Mouse (Mus musculus) adrenal gland, postnatal 4 days (tissue): Measurements from ENCODE around the gene Pgap2. TPM values are rescaled to one million over a fixed set of nuclear protein-coding genes. Genes with fewer than 3 reads are reported as not detected.

Experiments
- DNase-seq, 2 experiments: peaks; one replicate each; pipeline ENCODE4 v3.0.0; 2021 to 2022; ENCODE audit warnings: low spot score in 2 of 2, mixed read lengths in 2 of 2
- total RNA-seq, 2 experiments: library from RNA; stranded (reverse); gene quantifications; 2 replicates each; pipeline ENCODE4 v1.2.3; 2021

Gene Pgap2
- total RNA-seq, 2 experiments from 2014 or later: 130 TPM

DNA sequence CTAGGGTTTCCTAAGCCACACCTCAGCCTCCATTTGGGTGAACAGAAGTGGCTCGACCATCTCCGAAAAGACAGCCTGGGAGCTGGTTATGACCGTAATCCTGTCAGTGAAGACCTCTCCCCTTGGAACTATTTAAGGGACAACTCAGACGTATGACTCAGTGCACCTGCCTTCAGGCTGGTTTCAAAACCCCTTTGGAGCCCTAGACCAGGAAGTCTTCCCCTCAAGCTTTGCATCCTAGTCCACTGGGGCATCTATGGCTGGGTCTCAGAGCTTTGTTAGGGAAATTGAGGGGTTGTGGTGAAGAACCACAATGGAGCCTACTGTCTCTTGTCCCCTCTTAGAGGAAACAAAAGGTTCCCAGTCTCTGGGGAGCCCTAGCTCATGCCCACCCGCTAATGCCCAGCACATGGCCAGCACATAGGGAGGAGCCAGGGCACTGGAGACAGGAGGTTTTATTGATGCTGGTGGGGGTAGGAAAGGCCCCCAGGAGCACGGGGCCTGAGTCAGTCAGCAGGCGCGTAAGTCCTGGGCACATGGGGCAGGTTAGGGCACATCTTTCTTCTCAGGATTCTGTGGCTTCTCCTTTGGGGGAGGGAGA is 28.8 kb downstream of the Pgap2 start:
- DNase-seq: no peak

DNA sequence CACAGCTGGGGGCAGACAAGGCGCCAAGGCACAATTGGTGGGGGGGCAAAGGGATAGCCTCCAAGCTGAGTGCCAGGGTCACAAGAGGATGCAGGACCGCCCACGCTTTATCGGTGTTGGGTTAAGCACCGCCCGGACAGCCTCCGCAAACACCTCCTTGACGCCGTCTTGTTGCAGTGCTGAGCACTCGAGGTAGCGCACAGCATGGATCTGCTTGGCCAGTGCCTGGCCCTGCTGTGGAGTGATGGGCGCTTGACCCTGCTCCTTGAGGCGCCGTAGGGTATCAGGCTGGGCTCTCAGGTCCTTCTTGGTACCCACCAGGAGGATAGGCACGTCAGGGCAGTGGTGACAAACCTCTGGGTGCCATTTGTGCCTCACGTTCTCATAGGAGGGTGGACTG is 29.6 kb downstream of the Pgap2 start:
- DNase-seq: no peak

GRCm38 (mm10) chr7:102242371-102242770 is 32.4 kb downstream of the Pgap2 start:
- no peak for DNase-seq

GRCm38 (mm10) chr7:102242917-102243316 is 32.9 kb downstream of the Pgap2 start:
- no peak for DNase-seq

DNA sequence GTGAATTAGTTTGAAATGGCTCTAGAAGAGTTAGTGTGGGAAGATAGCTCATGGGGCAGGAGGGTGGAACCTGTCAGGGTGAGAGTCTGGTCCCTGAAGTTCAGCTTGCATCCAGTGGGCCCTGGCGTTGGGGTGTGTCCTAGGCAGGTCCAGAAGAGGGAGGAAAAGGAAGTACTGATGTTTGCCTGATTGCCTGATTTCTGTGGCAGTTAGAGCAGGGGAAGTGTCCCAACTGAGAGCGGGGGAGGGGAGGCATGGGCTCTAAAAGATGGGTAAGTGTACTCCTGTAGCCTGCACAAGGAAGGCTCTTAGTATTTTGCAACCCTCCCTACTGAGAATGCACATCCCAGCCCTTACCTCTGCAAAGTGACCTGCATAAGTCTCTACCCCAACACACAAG is 33.9 kb downstream of the Pgap2 start:
- DNase-seq: no peak

DNA sequence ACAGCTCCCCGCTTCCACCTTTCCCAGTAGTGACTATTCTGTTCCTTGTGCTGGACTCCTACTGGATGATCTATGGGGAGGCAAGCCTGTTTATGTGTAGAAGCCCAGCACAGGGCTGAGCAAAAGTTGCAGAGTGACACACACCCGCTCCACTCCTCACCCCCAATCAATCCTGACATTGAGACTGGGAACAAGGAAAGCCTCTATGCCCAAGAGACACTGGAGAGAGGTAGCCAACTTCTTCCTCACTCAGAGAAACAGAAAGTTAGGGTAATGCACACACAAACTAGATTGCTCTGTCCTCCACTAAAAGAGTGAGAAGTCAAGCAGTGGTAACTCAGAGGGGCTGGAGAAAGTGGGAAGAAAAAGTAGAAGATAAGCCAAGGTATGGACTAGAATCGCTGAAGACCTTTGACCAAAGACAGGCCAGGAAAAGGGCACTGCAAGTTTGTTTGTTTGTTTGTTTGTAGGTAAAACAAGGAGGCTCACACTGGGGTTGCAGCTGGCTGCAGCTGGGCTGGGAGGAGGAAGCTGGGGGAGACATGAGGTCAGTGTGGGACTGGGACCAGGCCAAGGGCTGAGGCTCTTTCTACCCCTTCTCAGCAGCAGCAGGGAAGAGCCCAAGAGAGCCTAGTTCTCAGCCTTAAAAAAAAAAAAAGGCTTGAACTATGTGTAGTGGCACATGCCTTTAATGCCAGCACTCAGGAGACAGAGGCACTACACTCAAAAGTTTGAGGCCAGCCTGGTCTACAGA is 35.0 kb downstream of the Pgap2 start:
- DNase-seq: no peak

GRCm38 (mm10) chr7:102245775-102246174 is 35.8 kb downstream of the Pgap2 start:
- no peak for DNase-seq

DNA sequence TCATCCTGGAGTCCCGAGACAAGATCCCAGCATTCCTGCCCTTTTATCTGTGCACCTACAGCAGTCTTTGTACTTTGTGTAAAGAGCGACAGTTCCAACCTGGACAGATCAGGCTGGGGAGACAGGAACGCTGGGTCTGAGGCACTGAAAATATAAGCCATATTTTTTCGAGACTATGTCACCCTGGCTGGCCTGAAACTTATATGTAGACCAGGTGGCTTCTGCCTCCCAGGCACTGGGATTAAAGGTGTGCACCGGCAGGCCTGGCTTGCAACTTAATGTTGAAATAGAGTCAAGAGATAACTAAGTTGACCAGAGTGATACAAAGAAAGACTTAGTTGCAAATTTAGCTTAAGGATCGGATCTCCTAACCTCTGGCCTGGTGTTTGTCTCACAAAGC is 36.3 kb downstream of the Pgap2 start:
- DNase-seq: no peak

GRCm38 (mm10) chr7:102246956-102247797 is 37.2 kb downstream of the Pgap2 start:
- no peak for DNase-seq

GRCm38 (mm10) chr7:102248691-102249404 is 38.8 kb downstream of the Pgap2 start:
- DNase-seq: no peak

DNA sequence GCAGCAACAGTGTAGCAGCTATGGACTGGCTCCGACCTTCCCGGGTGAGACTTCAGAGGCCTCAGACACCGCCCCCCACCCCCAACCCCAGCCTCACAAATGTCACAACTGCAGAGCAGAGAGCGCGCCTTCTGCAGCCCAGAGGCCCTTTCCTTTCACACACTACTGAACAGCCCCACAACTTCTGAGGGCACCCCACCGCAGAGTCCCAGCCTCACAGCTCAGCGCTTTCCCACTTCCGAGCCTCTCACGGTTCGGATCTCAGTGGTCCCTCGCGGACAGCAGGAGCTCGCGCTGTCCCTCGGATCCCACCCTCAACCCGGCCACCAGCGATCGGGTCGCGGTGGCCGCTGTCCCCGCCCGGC is 39.5 kb downstream of the Pgap2 start:
- DNase-seq: no peak

GRCm38 (mm10) chr7:102249896-102250630 is 40.1 kb downstream of the Pgap2 start:
- peak; percentile 52 to 65 for DNase-seq

DNA sequence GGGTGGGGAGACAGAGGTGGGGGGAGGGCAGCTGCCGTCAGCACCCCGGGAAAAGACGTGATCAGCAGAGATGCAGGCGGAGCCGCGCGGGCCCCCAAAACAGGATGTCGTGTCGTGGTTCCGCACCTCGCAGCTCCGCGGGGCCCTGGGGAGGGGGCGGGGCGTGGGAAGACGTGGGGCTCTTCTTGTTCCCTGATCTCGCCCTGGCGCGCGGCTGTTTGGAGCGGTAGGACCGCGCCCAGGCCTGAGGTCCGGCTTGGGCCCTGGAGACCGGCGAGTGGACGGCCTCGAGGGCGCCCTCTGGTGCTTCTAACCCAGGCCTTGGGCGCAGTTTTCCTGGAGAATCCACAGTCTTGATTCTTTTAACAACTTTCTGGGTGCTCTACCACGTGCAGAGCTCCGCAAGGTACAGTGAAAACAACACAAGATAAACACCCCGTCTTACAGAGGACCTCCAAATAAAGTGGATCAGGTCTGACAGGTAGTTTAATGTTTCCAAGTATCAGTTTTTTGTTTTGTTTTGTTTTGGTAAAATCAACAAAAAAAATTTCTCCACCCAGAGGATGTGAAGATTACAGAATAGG is 40.7 kb downstream of the Pgap2 start:
- peak; percentile 73 to 88 for DNase-seq

GRCm38 (mm10) chr7:102253631-102254030 is 43.6 kb downstream of the Pgap2 start:
- DNase-seq: no peak

GRCm38 (mm10) chr7:102255954-102256353 is 45.9 kb downstream of the Pgap2 start, which contains the start of gene Rhog:
Gene Rhog (minus strand): TSS chr7:102256054.
- DNase-seq: no peak

- DNase-seq: no peak
Measured at GRCm38 (mm10) chr7:102256636-102257035, 46.6 kb downstream of the Pgap2 start.

- peak; percentile 65 to 69 for DNase-seq
Measured at GRCm38 (mm10) chr7:102258189-102258588, 48.2 kb downstream of the Pgap2 start.

GRCm38 (mm10) chr7:102258753-102259152 is 48.7 kb downstream of the Pgap2 start:
- DNase-seq: no peak

GRCm38 (mm10) chr7:102259716-102260479 is 49.9 kb downstream of the Pgap2 start:
- no peak for DNase-seq
